Mouse (Mus musculus) bone marrow macrophage, adult 2 months (primary cell): Measurements from ENCODE around the gene Il27. TPM values are rescaled to one million over a fixed set of nuclear protein-coding genes. Genes with fewer than 3 reads are reported as not detected.

Experiments used
- H3K27ac ChIP-seq: 2 replicates; pipeline ENCODE4 v1.5.1; 2012; ENCODE audit warnings: low read depth, low read length; ENCODE audit not compliant: insufficient read depth
- H3K4me1 ChIP-seq: 2 replicates; pipeline ENCODE4 v1.6.1; 2012; ENCODE audit warnings: low read length; ENCODE audit not compliant: control insufficient read depth, insufficient read depth
- H3K4me3 ChIP-seq: 2 replicates; pipeline ENCODE4 v1.5.1; 2012; ENCODE audit warnings: mild to moderate bottlenecking, low read length, moderate library complexity; ENCODE audit not compliant: insufficient read depth
- CTCF ChIP-seq: IDR thresholded peaks from 2 replicates; pipeline ENCODE4 v1.5.1; 2012; ENCODE audit warnings: low read depth, mild to moderate bottlenecking, low read length, moderate library complexity
- POLR2A ChIP-seq: IDR thresholded peaks from 2 replicates; pipeline ENCODE4 v1.6.1; 2012; ENCODE audit warnings: mild to moderate bottlenecking, low read depth, low read length, borderline replicate concordance
- polyA plus RNA-seq: library from polyadenylated mRNA; stranded (reverse); fragments of >200 nt; gene quantifications from 2 replicates; pipeline ENCODE4 v1.2.4, GENCODE M21; 2012; ENCODE audit not compliant: missing spikeins, insufficient read depth, insufficient read length

Il27 gene
- polyA plus RNA-seq, 1 experiment: 3.3 TPM

- TF ChIP-seq CTCF (no peak), POLR2A (no peak)
- Histone ChIP-seq H3K27ac (peak within 1 kb of the TSS; percentile 96), H3K4me1 (peaks cover 32% of the 10 kb centered on the region), H3K4me3 (peak within 1 kb of the TSS; percentile 81)
Measured at GRCm38 (mm10) chr7:126584506-126584977, 10.2 kb downstream of the Il27 start, which contains the start of gene Apobr. Gene Apobr (plus strand): TSS chr7:126584942.

GRCm38 (mm10) chr7:126583761-126584160 is 11.0 kb downstream of the Il27 start:
- peak overlapping the region; percentile 96 for H3K27ac ChIP-seq
- TF ChIP-seq POLR2A (no peak), CTCF (no peak)

GRCm38 (mm10) chr7:126583251-126583709 is 11.5 kb downstream of the Il27 start:
- peaks cover 32% of the 10 kb centered on the region for H3K4me1 ChIP-seq
- H3K4me3 ChIP-seq: peak overlapping the region; percentile 81
- peak overlapping the region; percentile 96 for H3K27ac ChIP-seq
- TF ChIP-seq CTCF (no peak), POLR2A (no peak)

More at GRCm38 (mm10) chr7:126583761-126584160, 11.0 kb downstream of the Il27 start:
- H3K4me1 ChIP-seq: peaks cover 32% of the 10 kb centered on the region
- peak overlapping the region; percentile 81 for H3K4me3 ChIP-seq

- TF ChIP-seq CTCF (no peak), POLR2A (no peak)
- H3K27ac ChIP-seq: peak overlapping the region; percentile 96
Measured at GRCm38 (mm10) chr7:126582759-126583158, 12.0 kb downstream of the Il27 start.

GRCm38 (mm10) chr7:126581661-126582060 is 13.1 kb downstream of the Il27 start:
- H3K4me1 ChIP-seq: peaks cover 23% of the 10 kb centered on the region
- H3K27ac ChIP-seq: no peak overlapping the region
- TF ChIP-seq CTCF: no peak
- no peak for TF ChIP-seq POLR2A
- no peak overlapping the region; the same call in 1 of the 2 replicates for H3K4me3 ChIP-seq

More at GRCm38 (mm10) chr7:126582759-126583158, 12.0 kb downstream of the Il27 start:
- H3K4me1 ChIP-seq: peaks cover 32% of the 10 kb centered on the region
- H3K4me3 ChIP-seq: peak overlapping the region; percentile 81

- Histone ChIP-seq H3K4me1 (peaks cover 8% of the 10 kb centered on the region), H3K27ac (no peak overlapping the region), H3K4me3 (no peak overlapping the region)
- no peak for TF ChIP-seq POLR2A
- peak; percentile 45 for TF ChIP-seq CTCF
Measured at GRCm38 (mm10) chr7:126579172-126579571, 15.6 kb downstream of the Il27 start.

- Histone ChIP-seq H3K4me3 (no peak overlapping the region), H3K27ac (no peak overlapping the region), H3K4me1 (peaks cover 6% of the 10 kb centered on the region)
- TF ChIP-seq POLR2A (no peak), CTCF (peak; percentile 61)
Measured at GRCm38 (mm10) chr7:126576946-126577345, 17.8 kb downstream of the Il27 start.

- Histone ChIP-seq H3K4me3 (peak within 1 kb of the TSS; percentile 96), H3K4me1 (peaks cover 2% of the 10 kb centered on the region; the same call in 1 of the 2 replicates), H3K27ac (peak within 1 kb of the TSS; percentile 67)
- TF ChIP-seq POLR2A (peak; percentile 34; the same call in 1 of the 2 replicates), CTCF (no peak)
Measured at GRCm38 (mm10) chr7:126566094-126566765, 28.5 kb downstream of the Il27 start, which contains the start of gene Eif3c. Gene Eif3c (minus strand): TSS chr7:126566411.

GRCm38 (mm10) chr7:126565693-126566092 is 29.0 kb downstream of the Il27 start:
- H3K4me1 ChIP-seq: peaks cover 2% of the 10 kb centered on the region; the same call in 1 of the 2 replicates
- H3K27ac ChIP-seq: peak overlapping the region; percentile 55
- no peak for TF ChIP-seq CTCF
- H3K4me3 ChIP-seq: peak overlapping the region; percentile 96

GRCm38 (mm10) chr7:126556635-126557034 is 38.1 kb downstream of the Il27 start:
- Histone ChIP-seq H3K4me3 (no peak overlapping the region), H3K4me1 (no peaks in the 10 kb centered on the region), H3K27ac (no peak overlapping the region)
- TF ChIP-seq POLR2A: no peak
